Mouse (Mus musculus): ENCODE results near the gene Tbx2. TPM values are rescaled to one million over a fixed set of nuclear protein-coding genes. Genes with fewer than 3 reads are reported as not detected.
A peak's percentile ranks its signal among the peaks of the same experiment; 100 is the strongest.

Tbx2 gene
- polyA plus RNA-seq, 1 experiment from 2014 or later, result 1.4 TPM

GRCm38 (mm10) chr11:85820959-85821358 lies 11.4 kb upstream of the Tbx2 start:
- peaks cover 24% of the 10 kb centered on the region for H3K27me3 ChIP-seq (ENCODE audit: control insufficient read depth, insufficient read depth, low read length)

GRCm38 (mm10) chr11:85821659-85822058 lies 10.7 kb upstream of the Tbx2 start:
- Histone ChIP-seq H3K4me1 (ENCODE audit: control insufficient read depth, insufficient read depth, low read length) (peaks cover 7% of the 10 kb centered on the region; the same call in 1 of the 2 replicates), H3K27ac (ENCODE audit: low read length) (no peak overlapping the region), H3K9ac (ENCODE audit: low read length) (no peak overlapping the region), H3K36me3 (ENCODE audit: control insufficient read depth, insufficient read depth) (no peaks in the 10 kb centered on the region), H3K27me3 (ENCODE audit: control insufficient read depth, insufficient read depth, low read length) (peaks cover 27% of the 10 kb centered on the region), H3K4me3 (ENCODE audit: low read length) (no peak overlapping the region), H3K9me3 (replicated peaks; ENCODE audit: control insufficient read depth, low read length) (no peaks in the 10 kb centered on the region), H3K4me2 (ENCODE audit: low read depth, low read length) (no peak overlapping the region)
- 73% methylated on average over 9 of the region's 9 CpGs for WGBS
- ATAC-seq (replicated peaks; ENCODE audit: extremely low read depth, insufficient read depth, low FRiP score), result no peak

More at GRCm38 (mm10) chr11:85820959-85821358, 11.4 kb upstream of the Tbx2 start:
- no peaks in the 10 kb centered on the region for H3K9me3 ChIP-seq (replicated peaks; ENCODE audit: control insufficient read depth, low read length)
- H3K4me1 ChIP-seq (ENCODE audit: control insufficient read depth, insufficient read depth, low read length), result peaks cover 7% of the 10 kb centered on the region; the same call in 1 of the 2 replicates
- H3K4me3 ChIP-seq (ENCODE audit: low read length), result no peak overlapping the region
- no peak overlapping the region for H3K4me2 ChIP-seq (ENCODE audit: low read depth, low read length)
- H3K36me3 ChIP-seq (ENCODE audit: control insufficient read depth, insufficient read depth), result no peaks in the 10 kb centered on the region
- ATAC-seq (replicated peaks; ENCODE audit: extremely low read depth, insufficient read depth, low FRiP score), result no peak
- no peak overlapping the region for H3K27ac ChIP-seq (ENCODE audit: low read length)
- WGBS, result 88% methylated on average over 3 of the region's 3 CpGs
- H3K9ac ChIP-seq (ENCODE audit: low read length), result no peak overlapping the region

- Histone ChIP-seq H3K27me3 (ENCODE audit: control insufficient read depth, insufficient read depth, low read length) (peaks cover 39% of the 10 kb centered on the region), H3K4me2 (ENCODE audit: low read depth, low read length) (no peak overlapping the region), H3K4me3 (ENCODE audit: low read length) (no peak overlapping the region), H3K9ac (ENCODE audit: low read length) (no peak overlapping the region), H3K27ac (ENCODE audit: low read length) (no peak overlapping the region), H3K9me3 (replicated peaks; ENCODE audit: control insufficient read depth, low read length) (no peaks in the 10 kb centered on the region), H3K36me3 (ENCODE audit: control insufficient read depth, insufficient read depth) (no peaks in the 10 kb centered on the region), H3K4me1 (ENCODE audit: control insufficient read depth, insufficient read depth, low read length) (peaks cover 8% of the 10 kb centered on the region; the same call in 1 of the 2 replicates)
- 11% methylated on average over 6 of the region's 6 CpGs for WGBS
- peak; percentile 69; the same call in 1 of the 2 replicates for ATAC-seq (replicated peaks; ENCODE audit: extremely low read depth, insufficient read depth, low FRiP score)
Measured at GRCm38 (mm10) chr11:85823181-85823580, 9.2 kb upstream of the Tbx2 start.

- H3K4me3 ChIP-seq (ENCODE audit: low read length), result no peak overlapping the region
- peaks cover 3% of the 10 kb centered on the region; the same call in 1 of the 2 replicates for H3K4me1 ChIP-seq (ENCODE audit: control insufficient read depth, insufficient read depth, low read length)
- peaks cover 45% of the 10 kb centered on the region for H3K27me3 ChIP-seq (ENCODE audit: control insufficient read depth, insufficient read depth, low read length)
- ATAC-seq (replicated peaks; ENCODE audit: extremely low read depth, insufficient read depth, low FRiP score), result no peak
- 84% methylated on average over 4 of the region's 4 CpGs for WGBS
- no peaks in the 10 kb centered on the region for H3K9me3 ChIP-seq (replicated peaks; ENCODE audit: control insufficient read depth, low read length)
- H3K4me2 ChIP-seq (ENCODE audit: low read depth, low read length), result no peak overlapping the region
- H3K27ac ChIP-seq (ENCODE audit: low read length), result no peak overlapping the region
- no peaks in the 10 kb centered on the region for H3K36me3 ChIP-seq (ENCODE audit: control insufficient read depth, insufficient read depth)
- no peak overlapping the region for H3K9ac ChIP-seq (ENCODE audit: low read length)
Measured at GRCm38 (mm10) chr11:85823794-85824193, 8.6 kb upstream of the Tbx2 start.

GRCm38 (mm10) chr11:85825031-85825430 lies 7.3 kb upstream of the Tbx2 start:
- H3K27ac ChIP-seq (ENCODE audit: low read length), result no peak overlapping the region
- peaks cover 13% of the 10 kb centered on the region for H3K4me1 ChIP-seq (ENCODE audit: control insufficient read depth, insufficient read depth, low read length)
- H3K4me2 ChIP-seq (ENCODE audit: low read depth, low read length), result no peak overlapping the region
- no peaks in the 10 kb centered on the region for H3K9me3 ChIP-seq (replicated peaks; ENCODE audit: control insufficient read depth, low read length)
- WGBS, result 87% methylated on average over 10 of the region's 10 CpGs
- no peaks in the 10 kb centered on the region for H3K36me3 ChIP-seq (ENCODE audit: control insufficient read depth, insufficient read depth)
- H3K4me3 ChIP-seq (ENCODE audit: low read length), result no peak overlapping the region
- H3K27me3 ChIP-seq (ENCODE audit: control insufficient read depth, insufficient read depth, low read length), result peaks cover 48% of the 10 kb centered on the region
- no peak overlapping the region for H3K9ac ChIP-seq (ENCODE audit: low read length)
- no peak for ATAC-seq (replicated peaks; ENCODE audit: extremely low read depth, insufficient read depth, low FRiP score)

- Histone ChIP-seq H3K27me3 (ENCODE audit: control insufficient read depth, insufficient read depth, low read length) (peaks cover 47% of the 10 kb centered on the region), H3K4me2 (ENCODE audit: low read depth, low read length) (no peak overlapping the region), H3K27ac (ENCODE audit: low read length) (no peak overlapping the region), H3K36me3 (ENCODE audit: control insufficient read depth, insufficient read depth) (no peaks in the 10 kb centered on the region), H3K9me3 (replicated peaks; ENCODE audit: control insufficient read depth, low read length) (no peaks in the 10 kb centered on the region), H3K4me3 (ENCODE audit: low read length) (no peak overlapping the region), H3K4me1 (ENCODE audit: control insufficient read depth, insufficient read depth, low read length) (peaks cover 15% of the 10 kb centered on the region), H3K9ac (ENCODE audit: low read length) (no peak overlapping the region)
- WGBS, result 51% methylated on average over 7 of the region's 7 CpGs
- ATAC-seq (replicated peaks; ENCODE audit: extremely low read depth, insufficient read depth, low FRiP score), result no peak
Measured at GRCm38 (mm10) chr11:85825823-85826222, 6.5 kb upstream of the Tbx2 start.

- Histone ChIP-seq H3K27me3 (ENCODE audit: control insufficient read depth, insufficient read depth, low read length) (peaks cover 55% of the 10 kb centered on the region), H3K4me3 (ENCODE audit: low read length) (no peak overlapping the region), H3K9ac (ENCODE audit: low read length) (no peak overlapping the region), H3K36me3 (ENCODE audit: control insufficient read depth, insufficient read depth) (no peaks in the 10 kb centered on the region), H3K9me3 (replicated peaks; ENCODE audit: control insufficient read depth, low read length) (no peaks in the 10 kb centered on the region), H3K27ac (ENCODE audit: low read length) (no peak overlapping the region), H3K4me2 (ENCODE audit: low read depth, low read length) (no peak overlapping the region), H3K4me1 (ENCODE audit: control insufficient read depth, insufficient read depth, low read length) (peaks cover 20% of the 10 kb centered on the region)
- no peak for ATAC-seq (replicated peaks; ENCODE audit: extremely low read depth, insufficient read depth, low FRiP score)
- WGBS, result 36% methylated on average over 9 of the region's 9 CpGs
Measured at GRCm38 (mm10) chr11:85827342-85827741, 5.0 kb upstream of the Tbx2 start.

GRCm38 (mm10) chr11:85828691-85829519 lies 3.4 kb upstream of the Tbx2 start:
- peak overlapping the region; percentile 61 for H3K4me2 ChIP-seq (ENCODE audit: low read depth, low read length)
- H3K27me3 ChIP-seq (ENCODE audit: control insufficient read depth, insufficient read depth, low read length), result peaks cover 53% of the 10 kb centered on the region
- no peaks in the 10 kb centered on the region for H3K36me3 ChIP-seq (ENCODE audit: control insufficient read depth, insufficient read depth)
- no peak for ATAC-seq (replicated peaks; ENCODE audit: extremely low read depth, insufficient read depth, low FRiP score)
- H3K9ac ChIP-seq (ENCODE audit: low read length), result no peak overlapping the region; the same call in 1 of the 2 replicates
- WGBS, result 26% methylated on average over 38 of the region's 38 CpGs
- H3K4me3 ChIP-seq (ENCODE audit: low read length), result peak overlapping the region; percentile 43
- peaks cover 21% of the 10 kb centered on the region for H3K4me1 ChIP-seq (ENCODE audit: control insufficient read depth, insufficient read depth, low read length)
- no peaks in the 10 kb centered on the region for H3K9me3 ChIP-seq (replicated peaks; ENCODE audit: control insufficient read depth, low read length)
- H3K27ac ChIP-seq (ENCODE audit: low read length), result no peak overlapping the region
